Mouse (Mus musculus): ENCODE measurements around the gene Ephb3.

Gene Ephb3

GRCm38 (mm10) chr16:21208001-21208565 is 3.5 kb downstream of the Ephb3 start:
- no peak for DNase-seq

GRCm38 (mm10) chr16:21209290-21209689 is 4.7 kb downstream of the Ephb3 start:
- no peak for DNase-seq

GRCm38 (mm10) chr16:21210204-21210603 is 5.6 kb downstream of the Ephb3 start:
- DNase-seq, result no peak

GRCm38 (mm10) chr16:21210667-21211338 is 6.2 kb downstream of the Ephb3 start:
- peak; percentile 13 for DNase-seq

GRCm38 (mm10) chr16:21211501-21211900 is 6.9 kb downstream of the Ephb3 start:
- DNase-seq, result no peak

- no peak for DNase-seq
These were observed 7.8 kb downstream of the Ephb3 start for GRCm38 (mm10) chr16:21212369-21212768.

- no peak for DNase-seq
These were observed 9.4 kb downstream of the Ephb3 start for GRCm38 (mm10) chr16:21213939-21214338.

GRCm38 (mm10) chr16:21214803-21215202 is 10.2 kb downstream of the Ephb3 start:
- no peak for DNase-seq

- no peak for DNase-seq
These were observed 11.5 kb downstream of the Ephb3 start for GRCm38 (mm10) chr16:21216047-21216446.

GRCm38 (mm10) chr16:21217233-21217632 is 12.7 kb downstream of the Ephb3 start:
- no peak for DNase-seq

- DNase-seq, result no peak
These were observed 15.1 kb downstream of the Ephb3 start for GRCm38 (mm10) chr16:21219656-21220055.

- DNase-seq, result no peak
These were observed 18.5 kb downstream of the Ephb3 start for GRCm38 (mm10) chr16:21223038-21223437.

- no peak for DNase-seq
These were observed 20.2 kb downstream of the Ephb3 start for GRCm38 (mm10) chr16:21224648-21225240.

GRCm38 (mm10) chr16:21226629-21227028 is 22.1 kb downstream of the Ephb3 start:
- no peak for DNase-seq

- DNase-seq, result no peak
These were observed 30.6 kb downstream of the Ephb3 start for GRCm38 (mm10) chr16:21235135-21235534.

- DNase-seq, result no peak
These were observed 34.2 kb downstream of the Ephb3 start for GRCm38 (mm10) chr16:21238722-21239121.

GRCm38 (mm10) chr16:21240547-21240946 is 36.0 kb downstream of the Ephb3 start:
- no peak for DNase-seq

GRCm38 (mm10) chr16:21241030-21241429 is 36.5 kb downstream of the Ephb3 start:
- no peak for DNase-seq

- DNase-seq, result no peak
These were observed 38.4 kb downstream of the Ephb3 start for GRCm38 (mm10) chr16:21242946-21243345.

- DNase-seq, result no peak
These were observed 40.2 kb downstream of the Ephb3 start for GRCm38 (mm10) chr16:21244803-21245202.

- no peak for DNase-seq
These were observed 40.8 kb downstream of the Ephb3 start for GRCm38 (mm10) chr16:21245387-21245786.

GRCm38 (mm10) chr16:21245931-21246390 is 41.4 kb downstream of the Ephb3 start:
- peak; percentile 80 for DNase-seq

- peak; percentile 22 for DNase-seq
These were observed 42.0 kb downstream of the Ephb3 start for GRCm38 (mm10) chr16:21246391-21247036.

GRCm38 (mm10) chr16:21247037-21247432 is 42.5 kb downstream of the Ephb3 start:
- no peak for DNase-seq
